Mouse (Mus musculus) retina, postnatal 1 day (tissue): Measurements from ENCODE around the gene Gm4553.
"Not testable (repeated sequence)": the region's sequence is repeated elsewhere in the genome, so short reads cannot be mapped to it uniquely, and the experiment has no call there.

Experiments used
- DNase-seq: peaks from one replicate; pipeline ENCODE4 v3.0.0-alpha.2; 2012

The Gm4553 gene

DNA sequence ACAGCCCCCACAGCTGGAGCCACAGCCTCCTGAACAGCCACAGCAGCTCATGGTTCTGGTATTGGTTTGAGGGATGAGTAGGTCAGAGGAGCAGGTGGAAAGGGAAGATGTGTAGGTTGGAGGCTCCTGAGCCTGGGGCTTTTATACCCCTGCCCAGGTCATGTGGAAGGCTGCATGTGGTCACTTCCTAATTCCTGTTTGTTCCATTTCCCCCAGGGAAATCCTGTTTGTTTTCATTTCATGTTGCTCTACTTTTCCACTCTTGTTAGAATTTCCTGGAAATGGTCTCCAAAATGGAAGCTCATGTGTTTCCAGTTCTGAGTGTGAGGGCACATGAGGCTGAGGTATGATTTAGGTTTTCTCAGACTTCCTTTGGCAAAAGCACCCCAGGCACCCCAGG is at the start of gene Gm4553:
TSS of gene Gm4553 (minus strand) at position 101 of the 400 bp plus-strand sequence.
- not testable (repeated sequence) for DNase-seq

DNA sequence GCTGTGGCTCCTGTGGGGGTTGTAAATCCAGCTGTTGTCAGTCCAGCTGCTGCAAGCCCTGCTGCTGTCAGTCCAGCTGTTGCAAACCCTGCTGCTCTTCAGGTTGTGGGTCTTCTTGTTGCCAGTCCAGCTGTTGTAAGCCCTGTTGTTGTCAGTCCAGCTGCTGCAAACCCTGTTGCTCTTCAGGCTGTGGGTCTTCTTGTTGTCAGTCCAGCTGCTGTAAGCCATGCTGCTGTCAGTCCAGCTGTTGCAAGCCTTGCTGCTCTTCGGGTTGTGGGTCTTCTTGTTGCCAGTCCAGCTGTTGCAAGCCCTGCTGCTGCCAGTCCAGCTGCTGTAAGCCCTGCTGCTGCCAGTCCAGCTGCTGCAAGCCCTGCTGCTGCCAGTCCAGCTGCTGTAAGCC is 46.6 kb upstream of the Gm4553 start:
- not testable (repeated sequence) for DNase-seq

DNA sequence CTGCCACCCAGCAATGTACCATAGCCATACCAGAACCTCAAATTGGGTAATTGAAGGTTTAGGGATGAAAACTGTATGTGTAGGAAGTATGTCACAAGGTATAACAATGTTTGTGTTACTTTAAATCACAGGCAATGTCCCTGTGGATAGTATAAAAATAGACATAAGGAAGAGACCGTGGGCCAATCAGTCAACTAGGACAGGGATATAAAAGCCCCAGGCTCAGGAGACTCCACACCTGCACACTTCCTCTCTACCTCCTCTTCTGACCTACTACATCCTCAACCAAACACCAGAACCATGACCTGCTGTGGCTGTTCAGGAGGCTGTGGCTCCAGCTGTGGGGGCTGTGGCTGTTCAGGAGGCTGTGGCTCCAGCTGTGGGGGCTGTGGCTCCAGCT is 46.0 kb upstream of the Gm4553 start, which contains the start of gene Gm7579:
TSS of gene Gm7579 (plus strand) at position 301 of the 400 bp plus-strand sequence.
- DNase-seq: no peak

DNA sequence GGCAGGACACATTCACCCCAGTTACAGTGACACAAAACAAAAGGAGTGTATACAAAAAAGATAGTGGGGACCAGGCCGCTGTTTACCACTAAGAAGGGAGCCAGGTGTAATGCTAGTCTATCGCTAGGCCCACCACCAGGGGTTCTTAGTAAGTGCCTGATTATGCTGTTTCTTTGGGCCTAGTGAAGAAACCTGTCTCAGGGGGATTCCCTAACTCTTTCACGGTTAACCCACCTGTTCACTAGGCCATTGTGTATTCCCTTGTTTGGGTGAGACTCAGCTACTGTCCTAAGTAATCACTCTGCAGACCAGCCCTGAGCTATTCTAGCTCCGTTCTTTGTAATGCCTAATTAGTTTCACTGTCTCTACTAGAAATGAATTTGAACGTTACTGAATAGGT is 41.4 kb upstream of the Gm4553 start:
- DNase-seq: not testable (repeated sequence)

DNA sequence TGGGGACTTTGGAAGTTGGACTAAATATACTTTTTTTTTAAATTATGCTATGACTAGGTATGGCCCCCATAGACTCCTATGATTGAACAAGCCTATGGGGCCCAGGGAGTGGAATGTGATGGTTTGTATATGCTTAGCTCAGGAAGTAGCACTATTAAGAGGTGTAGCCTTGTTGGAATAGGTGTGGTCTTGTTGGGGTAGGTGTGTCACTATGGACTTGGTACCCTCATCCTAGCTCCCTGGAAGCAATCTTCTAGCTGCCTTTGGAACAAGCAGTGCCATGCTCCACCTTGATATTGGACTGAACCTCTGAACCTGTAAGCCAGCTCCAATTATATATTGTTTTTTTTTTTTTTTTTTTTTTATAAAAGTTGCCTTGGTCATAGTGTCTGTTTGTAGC is 39.9 kb upstream of the Gm4553 start:
- DNase-seq: no peak

DNA sequence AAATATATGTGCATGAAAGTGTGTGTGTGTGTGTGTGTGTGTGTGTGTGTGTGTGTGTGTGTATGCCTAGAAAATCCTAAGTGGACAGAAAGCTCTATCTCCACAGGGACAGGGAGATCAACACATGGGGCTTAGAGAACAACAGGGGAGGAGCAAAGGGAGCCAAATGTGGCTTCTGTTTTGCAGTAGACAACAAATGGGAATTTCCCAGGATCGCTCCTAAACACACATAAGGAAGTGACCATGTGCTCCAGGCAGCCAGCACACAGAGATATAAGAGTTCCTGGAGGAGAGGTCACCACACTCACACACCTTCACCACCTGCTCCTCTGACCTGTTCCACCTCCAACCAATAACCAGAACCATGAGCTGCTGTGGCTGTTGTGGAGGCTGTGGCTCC is 35.5 kb upstream of the Gm4553 start, which contains the start of gene Krtap5-3:
TSS of gene Krtap5-3 (plus strand) at position 301 of the 400 bp plus-strand sequence.
- DNase-seq: no peak

DNA sequence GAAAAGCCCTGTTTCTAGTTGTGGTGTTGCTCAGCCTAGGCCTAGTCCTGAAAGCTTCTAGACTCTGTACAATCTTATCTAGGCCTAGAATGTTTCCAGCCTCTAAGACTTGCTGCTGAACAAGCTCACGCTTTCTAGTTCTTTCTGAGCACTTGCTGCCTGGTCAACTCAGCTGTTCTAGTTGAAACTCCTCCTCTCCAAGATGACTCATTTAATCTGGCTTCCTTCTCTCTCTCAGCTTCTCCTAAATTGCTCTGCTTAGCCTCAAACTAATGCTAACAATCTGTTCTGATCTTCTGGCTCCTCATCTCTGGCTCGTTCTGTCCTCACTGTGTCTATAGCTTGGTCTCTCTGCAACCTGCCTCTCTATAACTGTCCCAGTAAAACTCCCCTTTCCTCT is 33.2 kb upstream of the Gm4553 start:
- no peak for DNase-seq

DNA sequence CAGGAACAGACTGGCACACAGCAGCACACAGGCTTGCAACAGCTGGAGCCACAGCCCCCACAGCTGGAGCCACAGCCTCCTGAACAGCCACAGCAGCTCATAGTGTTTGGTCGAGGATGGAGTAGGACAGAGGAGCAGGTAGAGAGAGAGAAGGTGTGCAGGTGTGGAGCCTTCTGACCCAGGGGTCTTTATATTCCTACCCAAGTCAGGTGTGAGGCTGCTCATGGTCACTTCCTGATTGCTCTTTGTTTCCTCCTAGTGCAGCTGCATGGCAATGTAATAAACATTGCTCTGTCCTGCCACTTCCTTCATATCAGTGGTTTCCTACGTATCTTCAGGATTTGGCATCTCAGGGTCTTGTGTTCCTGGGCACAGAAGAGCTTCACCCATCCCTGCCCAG is 24.8 kb upstream of the Gm4553 start, which contains the start of gene Gm10153:
TSS of gene Gm10153 (minus strand) at position 101 of the 400 bp plus-strand sequence.
- no peak for DNase-seq

DNA sequence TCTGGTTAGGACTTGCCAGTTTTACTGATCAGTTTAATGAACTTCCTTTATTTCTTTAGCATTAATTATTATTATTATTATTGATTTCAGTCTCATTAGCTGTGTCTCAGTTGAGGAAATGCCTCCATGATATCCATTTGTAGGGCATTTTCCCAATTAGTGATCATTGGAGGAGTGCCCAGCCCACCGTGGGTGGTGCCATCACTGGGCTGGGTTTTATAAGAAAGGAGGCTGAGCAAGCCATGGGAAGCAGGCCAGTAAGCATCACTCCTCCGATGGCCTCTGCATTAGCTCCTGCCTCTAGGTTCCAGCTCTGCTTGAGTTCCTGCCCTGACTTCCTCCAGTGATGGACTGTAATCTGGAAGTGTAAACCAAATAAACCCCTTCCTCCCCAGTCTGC is 22.6 kb upstream of the Gm4553 start:
- no peak for DNase-seq

DNA sequence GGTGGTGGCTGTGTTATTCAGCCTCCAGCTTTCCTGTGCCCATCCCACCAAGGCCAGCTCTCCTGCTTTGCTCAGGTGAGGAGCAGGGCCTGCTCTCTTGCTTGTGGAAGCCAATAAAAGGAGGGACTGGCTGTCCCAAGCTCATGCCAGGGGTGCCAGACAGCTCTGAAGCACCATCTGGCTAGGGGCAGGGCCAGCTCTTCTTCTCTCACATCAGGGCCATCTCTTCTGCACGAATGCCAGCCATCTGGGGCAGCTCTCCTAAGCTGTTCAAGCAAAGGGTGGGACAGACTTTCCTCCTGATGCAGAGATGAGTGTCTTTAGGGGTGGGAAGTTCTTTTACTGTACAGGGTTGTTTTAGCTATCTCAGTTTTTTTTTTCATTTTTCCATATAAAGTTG is 15.5 kb upstream of the Gm4553 start:
- DNase-seq: no peak

DNA sequence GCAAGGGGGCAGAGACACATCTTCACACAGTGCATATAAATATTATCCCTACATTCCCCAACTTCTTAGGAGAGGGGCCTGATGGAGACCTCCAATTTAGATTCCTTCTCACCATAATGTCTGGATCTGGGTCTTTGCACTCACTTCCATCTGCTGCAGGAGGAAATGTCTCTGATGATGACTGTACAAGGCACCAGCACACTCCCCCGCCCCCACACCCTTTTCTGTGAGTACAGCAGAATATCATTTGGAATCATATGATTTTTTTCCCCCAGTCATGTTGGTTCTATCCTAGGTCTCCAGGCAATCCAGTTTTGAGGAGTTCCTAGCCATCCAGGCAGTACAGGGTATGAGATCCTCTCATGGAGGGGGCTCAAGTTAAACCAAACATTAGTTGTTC is 13.1 kb upstream of the Gm4553 start:
- DNase-seq: no peak

DNA sequence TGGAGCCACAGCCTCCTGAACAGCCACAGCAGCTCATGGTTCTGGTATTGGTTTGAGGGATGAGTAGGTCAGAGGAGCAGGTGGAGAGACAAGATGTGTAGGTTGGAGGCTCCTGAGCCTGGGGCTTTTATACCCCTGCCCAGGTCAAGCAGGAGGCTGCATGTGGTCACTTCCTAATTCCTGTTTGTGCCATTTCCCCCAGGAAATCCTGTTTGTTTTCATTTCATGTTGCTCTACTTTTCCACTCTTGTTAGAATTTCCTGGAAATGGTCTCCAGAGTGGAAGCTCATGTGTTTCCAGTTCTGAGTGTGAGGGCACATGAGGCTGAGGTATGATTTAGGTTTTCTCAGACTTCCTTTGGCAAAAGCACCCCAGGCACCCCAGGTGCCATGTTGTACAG is 10.4 kb upstream of the Gm4553 start, which contains the start of gene Krtap5-2:
TSS of gene Krtap5-2 (minus strand) at position 101 of the 400 bp plus-strand sequence.
- DNase-seq: not testable (repeated sequence)

DNA sequence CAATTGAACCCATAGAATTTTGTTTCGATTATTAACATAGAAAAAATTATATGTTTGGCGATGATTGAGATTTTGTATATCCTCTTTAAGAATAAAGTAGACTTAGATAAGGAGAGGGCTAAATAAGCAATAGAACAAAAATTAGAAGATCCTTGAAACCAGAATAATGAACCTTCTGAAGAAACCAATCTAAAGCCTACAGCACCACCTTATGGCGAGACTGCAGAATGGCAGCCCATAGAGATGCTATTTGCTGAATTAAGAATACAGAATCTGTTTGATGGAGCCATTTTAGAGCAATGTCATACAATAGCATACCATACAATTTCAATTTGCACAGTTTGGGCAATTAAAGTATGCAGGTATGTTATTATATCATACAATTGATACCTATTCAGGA is 4.3 kb upstream of the Gm4553 start:
- peak; percentile 42 for DNase-seq

DNA sequence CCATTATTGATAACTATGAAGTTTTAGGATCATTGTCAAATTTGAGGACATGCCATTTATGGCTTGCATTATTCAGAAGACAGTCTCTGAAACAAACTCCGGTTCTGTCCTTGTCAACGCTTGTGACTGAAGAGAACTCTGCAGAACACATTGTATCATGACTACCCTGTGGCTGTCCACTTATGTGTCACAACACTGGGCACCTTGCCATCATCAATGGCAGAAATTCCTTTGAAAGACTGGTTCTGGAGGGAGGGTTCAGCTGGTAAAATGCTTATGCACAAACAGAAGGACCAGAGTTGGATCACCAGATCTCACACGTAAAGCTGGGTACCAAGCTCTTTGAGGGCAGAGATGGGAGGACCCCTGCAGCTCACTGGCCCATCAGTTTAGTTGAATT is 6.2 kb downstream of the Gm4553 start:
- DNase-seq: no peak

DNA sequence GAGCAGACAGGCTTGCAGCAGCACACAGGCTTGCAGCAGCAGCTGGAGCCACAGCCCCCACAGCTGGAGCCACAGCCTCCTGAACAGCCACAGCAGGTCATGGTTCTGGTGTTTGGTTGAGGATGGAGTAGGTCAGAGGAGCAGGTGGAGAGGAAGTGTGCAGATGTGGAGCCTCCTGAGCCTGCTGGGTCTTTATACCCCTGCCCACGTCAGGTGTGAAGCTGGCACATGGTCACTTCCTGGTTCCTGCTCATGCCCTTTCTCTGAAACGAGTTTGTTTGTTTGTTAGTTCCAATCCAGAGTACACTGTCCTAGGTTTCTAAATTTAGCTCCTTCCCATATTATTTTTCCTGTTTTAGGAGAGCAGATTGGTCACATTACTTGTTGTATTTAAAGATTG is 8.5 kb downstream of the Gm4553 start, which contains the start of gene Gm29735:
TSS of gene Gm29735 (minus strand) at position 101 of the 400 bp plus-strand sequence.
- not testable (repeated sequence) for DNase-seq

DNA sequence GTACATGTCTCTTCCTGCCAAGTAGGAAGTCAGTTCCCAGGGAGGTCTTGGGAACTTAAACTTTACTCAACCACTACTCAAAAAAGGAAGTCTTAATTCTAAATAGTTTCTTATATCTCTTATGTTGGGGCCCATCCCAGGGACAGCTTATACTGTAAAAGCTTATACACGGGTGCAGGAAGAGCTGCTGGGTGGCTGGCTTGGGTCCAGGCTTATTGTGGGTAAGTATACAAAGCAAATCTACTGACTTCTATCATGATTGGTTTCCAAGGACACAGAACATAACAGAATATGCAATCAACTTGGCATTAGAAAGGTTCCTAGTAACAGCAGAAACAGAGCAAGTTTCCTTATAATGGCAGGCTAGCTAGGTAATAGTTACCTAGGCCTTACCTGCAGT is 10.2 kb downstream of the Gm4553 start:
- DNase-seq: no peak

DNA sequence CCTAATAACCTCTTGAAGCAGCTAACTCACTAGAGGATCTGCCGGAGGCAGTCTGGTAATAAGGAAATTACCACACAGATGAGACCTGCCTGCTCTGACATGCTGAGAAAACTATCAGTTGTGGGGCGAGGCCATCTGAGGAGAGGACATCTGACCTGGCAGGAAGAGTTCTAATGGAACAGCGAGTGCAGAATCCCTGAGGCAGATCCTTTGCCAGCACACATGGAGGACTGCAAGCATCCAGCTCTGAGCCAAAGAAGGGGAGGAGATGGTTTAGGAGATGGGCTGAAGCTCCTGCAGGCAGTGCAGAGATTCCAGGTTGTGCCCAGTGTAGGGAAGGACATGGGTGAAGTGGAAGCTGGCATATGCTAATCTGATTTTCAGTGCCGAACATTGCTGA is 13.3 kb downstream of the Gm4553 start:
- DNase-seq: no peak

DNA sequence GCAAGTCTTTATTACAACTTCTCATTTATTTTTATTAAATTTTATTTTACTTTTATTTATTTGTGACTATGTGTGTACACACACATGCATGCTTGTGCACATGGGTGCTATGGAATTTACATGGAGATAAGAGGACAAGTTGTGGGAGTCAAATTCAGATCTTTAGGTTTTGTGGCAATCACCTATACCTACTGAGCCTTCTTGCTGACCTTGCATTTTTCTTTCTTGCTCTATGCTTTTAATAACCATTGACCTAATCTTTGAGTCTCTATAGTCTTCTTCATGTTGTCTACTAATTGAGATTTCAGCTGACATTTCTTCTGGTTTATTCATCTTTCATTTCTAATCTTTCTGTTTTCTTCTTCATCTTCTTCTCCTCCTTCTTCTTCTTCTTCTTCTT is 16.9 kb downstream of the Gm4553 start:
- no peak for DNase-seq

DNA sequence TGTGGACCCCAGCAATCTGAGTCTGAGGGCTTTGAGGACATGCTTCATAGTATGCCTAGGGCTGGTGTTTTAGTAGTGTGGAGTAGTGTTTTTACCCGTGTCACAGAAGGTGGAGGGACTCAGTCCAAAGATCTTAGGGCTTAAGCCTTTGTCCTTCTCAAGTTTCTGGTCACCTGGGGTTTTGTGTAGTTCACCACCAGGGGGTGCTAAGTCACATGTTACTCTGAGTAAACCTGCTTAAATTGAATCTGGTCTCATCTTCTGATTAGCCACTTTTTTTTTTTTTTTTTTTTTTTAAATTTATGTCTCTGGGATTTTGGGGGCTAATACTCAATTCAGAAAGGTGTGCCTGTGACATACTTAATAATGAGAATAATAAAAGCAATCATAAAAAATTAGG is 19.5 kb downstream of the Gm4553 start:
- peak; percentile 74 for DNase-seq

DNA sequence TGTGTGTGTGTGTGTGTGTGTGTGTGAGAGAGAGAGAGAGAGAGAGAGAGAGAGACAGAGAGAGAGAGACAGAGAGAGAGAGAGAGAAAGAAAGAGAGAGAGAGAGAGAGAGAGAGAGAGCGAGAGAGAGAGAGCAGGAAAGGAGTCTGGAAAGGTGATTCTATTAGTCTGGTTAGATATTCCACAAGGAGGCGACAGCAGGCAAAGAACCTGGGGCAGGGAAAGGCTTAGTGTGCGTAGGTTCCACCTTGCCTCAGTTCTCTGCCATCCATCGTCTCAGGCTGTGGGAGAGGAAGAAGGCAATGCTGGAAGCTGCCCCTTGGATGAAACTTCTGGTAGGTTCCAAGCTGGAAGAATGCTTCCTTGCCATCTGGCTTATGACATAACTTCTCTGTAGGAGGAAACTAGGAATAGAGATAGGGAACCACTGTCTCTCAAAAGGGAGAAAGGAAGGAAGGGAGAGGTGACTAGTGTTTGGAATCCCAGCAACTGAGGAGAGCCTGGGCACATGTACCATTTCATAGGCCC is 20.1 kb downstream of the Gm4553 start:
- no peak for DNase-seq

DNA sequence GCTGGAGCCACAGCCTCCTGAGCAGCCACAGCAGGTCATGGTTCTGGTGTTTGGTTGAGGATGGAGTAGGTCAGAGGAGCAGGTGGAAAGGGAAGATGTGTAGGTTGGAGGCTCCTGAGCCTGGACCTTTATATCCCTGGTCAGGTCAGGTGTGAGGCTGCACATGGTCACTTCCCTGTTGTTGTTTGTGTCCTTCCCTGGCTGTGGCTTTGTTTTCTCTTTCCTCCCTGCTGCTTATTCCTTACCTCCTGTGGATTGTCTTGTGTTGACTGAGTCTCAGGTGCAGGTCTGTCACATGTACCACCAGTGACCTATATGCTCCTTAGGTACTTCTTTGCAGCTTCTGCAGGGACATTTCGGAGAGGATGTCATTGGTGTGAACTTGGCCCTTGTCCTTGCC is 21.0 kb downstream of the Gm4553 start, which contains the start of gene Gm45337:
TSS of gene Gm45337 (minus strand) at position 101 of the 400 bp plus-strand sequence.
- no peak for DNase-seq

DNA sequence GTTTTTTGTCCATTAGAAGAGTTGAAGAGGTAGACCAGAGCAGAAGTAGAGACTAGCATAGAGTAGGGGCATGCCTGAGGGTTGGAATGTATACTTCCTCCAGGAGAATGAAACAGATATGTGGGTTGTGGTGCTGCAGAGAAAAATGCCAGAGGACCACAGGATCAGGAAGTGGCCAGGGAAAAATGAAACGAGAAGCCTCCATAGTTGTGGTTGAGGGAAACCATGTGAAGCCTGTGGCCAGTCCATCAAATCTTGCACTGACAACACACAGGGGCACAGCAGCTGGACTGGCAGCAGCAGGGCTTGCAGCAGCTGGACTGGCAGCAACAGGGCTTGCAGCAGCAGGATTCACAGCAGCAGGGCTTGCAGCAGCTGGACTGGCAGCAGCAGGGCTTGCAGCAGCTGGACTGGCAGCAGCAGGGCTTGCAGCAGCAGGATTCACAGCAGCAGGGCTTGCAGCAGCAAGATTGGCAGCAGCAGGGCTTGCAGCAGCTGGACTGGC is 22.0 kb downstream of the Gm4553 start:
- not testable (repeated sequence) for DNase-seq

DNA sequence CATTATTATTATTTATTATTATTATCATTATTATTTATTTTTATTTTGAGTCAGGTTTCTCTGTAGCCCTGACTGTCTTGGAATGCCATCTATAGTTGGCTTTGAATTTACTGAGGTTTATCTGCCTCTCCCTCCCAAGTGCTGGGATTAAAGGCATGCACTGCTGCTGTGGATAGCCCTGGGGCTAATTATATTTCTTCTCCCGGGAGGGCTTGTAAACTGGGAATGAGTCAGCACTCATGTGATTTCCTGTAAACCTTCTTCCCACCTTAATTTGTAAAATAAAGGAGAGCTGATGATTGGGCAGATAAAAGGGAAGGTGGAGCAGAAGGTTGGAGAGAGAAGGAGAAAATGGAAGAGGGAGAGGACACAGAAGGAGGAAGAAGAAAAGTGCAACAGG is 24.8 kb downstream of the Gm4553 start:
- DNase-seq: no peak

DNA sequence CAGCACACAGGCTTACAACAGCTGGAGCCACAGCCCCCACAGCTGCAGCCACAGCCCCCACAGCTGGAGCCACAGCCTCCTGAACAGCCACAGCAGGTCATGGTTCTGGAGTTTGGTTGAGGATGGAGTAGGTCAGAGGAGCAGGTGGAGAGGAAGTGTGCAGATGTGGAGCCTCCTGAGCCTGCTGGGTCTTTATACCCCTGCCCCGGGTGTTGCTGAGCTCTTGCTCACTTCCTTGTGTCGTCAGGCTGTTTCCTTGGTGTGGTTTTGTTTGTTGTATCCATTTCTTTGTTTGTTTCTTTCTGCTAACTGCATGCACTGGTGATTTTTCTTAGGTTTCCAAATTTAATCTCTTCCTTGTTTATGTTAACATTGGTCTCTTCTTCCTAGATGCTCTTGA is 29.6 kb downstream of the Gm4553 start, which contains the start of gene Gm39115:
TSS of gene Gm39115 (minus strand) at position 101 of the 400 bp plus-strand sequence.
- DNase-seq: not testable (repeated sequence)
